Mouse (Mus musculus) layer of hippocampus, adult 18-20 months (tissue): ENCODE data around the gene Snrpd2. TPM values are rescaled to one million over a fixed set of nuclear protein-coding genes. Genes with fewer than 3 reads are reported as not detected.
"Not testable (repeated sequence)": the region's sequence is repeated elsewhere in the genome, so short reads cannot be mapped to it uniquely, and the experiment has no call there.

Experiments used
- DNase-seq, 2 experiments: peaks; one replicate each; pipeline ENCODE4 v3.0.0; 2022; ENCODE audit warnings: low spot score in 2 of 2
- total RNA-seq, 2 experiments: library from RNA; stranded (reverse); gene quantifications; 2 replicates each; pipeline ENCODE4 v1.2.3; 2021

Snrpd2 gene
- total RNA-seq, 2 experiments from 2014 or later = 79.7 to 82.8 TPM

- no peak for DNase-seq
These were observed 1.2 kb upstream of the Snrpd2 start for GRCm38 (mm10) chr7:19148180-19148874.

GRCm38 (mm10) chr7:19148875-19149541 is 514 bp upstream of the Snrpd2 start, which contains the start of gene Qpctl:
Qpctl (minus strand) TSS chr7:19149291.
- peak; percentile 97 to 99 for DNase-seq

- DNase-seq = not testable (repeated sequence)
These were observed 1.6 kb downstream of the Snrpd2 start for GRCm38 (mm10) chr7:19151121-19151520.

GRCm38 (mm10) chr7:19154796-19155195 is 5.3 kb downstream of the Snrpd2 start:
- DNase-seq = no peak

- no peak for DNase-seq
These were observed 6.4 kb downstream of the Snrpd2 start for GRCm38 (mm10) chr7:19155825-19156475.

- DNase-seq = peak; percentile 88 to 96
These were observed 7.8 kb downstream of the Snrpd2 start for GRCm38 (mm10) chr7:19157160-19157800.

GRCm38 (mm10) chr7:19158601-19159000 is 9.1 kb downstream of the Snrpd2 start:
- DNase-seq = no peak

- DNase-seq = no peak
These were observed 9.9 kb downstream of the Snrpd2 start for GRCm38 (mm10) chr7:19159411-19159810.

GRCm38 (mm10) chr7:19160115-19160514 is 10.6 kb downstream of the Snrpd2 start:
- DNase-seq = no peak

GRCm38 (mm10) chr7:19162928-19163327 is 13.4 kb downstream of the Snrpd2 start:
- no peak for DNase-seq

GRCm38 (mm10) chr7:19163752-19164151 is 14.2 kb downstream of the Snrpd2 start:
- DNase-seq = no peak

GRCm38 (mm10) chr7:19164189-19164588 is 14.7 kb downstream of the Snrpd2 start:
- DNase-seq = no peak

GRCm38 (mm10) chr7:19164978-19165377 is 15.5 kb downstream of the Snrpd2 start:
- no peak for DNase-seq

- DNase-seq = no peak
These were observed 16.3 kb downstream of the Snrpd2 start, which contains the start of gene Gipr for GRCm38 (mm10) chr7:19165656-19166423. Gipr (minus strand) TSS chr7:19166127.

- no peak for DNase-seq
These were observed 17.5 kb downstream of the Snrpd2 start for GRCm38 (mm10) chr7:19166990-19167389.

- no peak for DNase-seq
These were observed 20.0 kb downstream of the Snrpd2 start for GRCm38 (mm10) chr7:19169506-19169905.

GRCm38 (mm10) chr7:19170142-19170541 is 20.6 kb downstream of the Snrpd2 start:
- DNase-seq = peak in 1 of 2 experiments; percentile 65

GRCm38 (mm10) chr7:19171831-19172230 is 22.3 kb downstream of the Snrpd2 start:
- no peak for DNase-seq

- peak; percentile 78 to 89 for DNase-seq
These were observed 23.4 kb downstream of the Snrpd2 start for GRCm38 (mm10) chr7:19172874-19173273.

- DNase-seq = peak; percentile 89 to 94
These were observed 26.4 kb downstream of the Snrpd2 start, which contains the start of gene Eml2 for GRCm38 (mm10) chr7:19175708-19176515. Eml2 (plus strand) TSS chr7:19176421.
